Mouse (Mus musculus): ENCODE results near the gene Mt1. TPM values are rescaled to one million over a fixed set of nuclear protein-coding genes. Genes with fewer than 3 reads are reported as not detected.
A peak's percentile ranks its signal among the peaks of the same experiment; 100 is the strongest.
"Not testable (repeated sequence)": the region's sequence is repeated elsewhere in the genome, so short reads cannot be mapped to it uniquely, and the experiment has no call there.

Mt1 gene
- polyA plus RNA-seq, 1 experiment from 2014 or later = 858 TPM

- TF ChIP-seq EP300 (IDR thresholded peaks at IDR 0.05) (no peak), CTCF (IDR thresholded peaks at IDR 0.05) (no peak)
- no peak overlapping the region for H3K4me2 ChIP-seq (replicated peaks; ENCODE audit: low read depth, low read length)
- no peak for ATAC-seq
- no peak overlapping the region for H3K4me3 ChIP-seq (ENCODE audit: low read depth, low read length)
- no peaks in the 10 kb centered on the region for H3K27me3 ChIP-seq (replicated peaks; ENCODE audit: insufficient read depth, low read length)
- no peaks in the 10 kb centered on the region for H3K36me3 ChIP-seq (ENCODE audit: insufficient read depth, low read length)
- H3K27ac ChIP-seq (ENCODE audit: low read length) = no peak overlapping the region
- no peak overlapping the region for H3K9ac ChIP-seq (replicated peaks; ENCODE audit: low read depth)
- H3K4me1 ChIP-seq (ENCODE audit: insufficient read depth, low read depth, low read length) = no peaks in the 10 kb centered on the region
- DNase-seq (ENCODE audit: low spot score) = no peak
- 29% methylated on average over 7 of the region's 7 CpGs for WGBS
- no peaks in the 10 kb centered on the region for H3K9me3 ChIP-seq (ENCODE audit: low read length)
Observed at GRCm38 (mm10) chr8:94153451-94153850, 25.4 kb upstream of the Mt1 start.

- Histone ChIP-seq H3K36me3 (ENCODE audit: insufficient read depth, low read length) (no peaks in the 10 kb centered on the region), H3K4me3 (ENCODE audit: low read depth, low read length) (no peak overlapping the region), H3K4me1 (ENCODE audit: insufficient read depth, low read depth, low read length) (no peaks in the 10 kb centered on the region), H3K9me3 (ENCODE audit: low read length) (no peaks in the 10 kb centered on the region), H3K9ac (replicated peaks; ENCODE audit: low read depth) (no peak overlapping the region), H3K27ac (ENCODE audit: low read length) (no peak overlapping the region), H3K27me3 (replicated peaks; ENCODE audit: insufficient read depth, low read length) (no peaks in the 10 kb centered on the region), H3K4me2 (replicated peaks; ENCODE audit: low read depth, low read length) (no peak overlapping the region)
- DNase-seq (ENCODE audit: low spot score) (no peak), ATAC-seq (no peak)
- TF ChIP-seq EP300 (IDR thresholded peaks at IDR 0.05) = no peak
- TF ChIP-seq CTCF (IDR thresholded peaks at IDR 0.05) = no peak
- 24% methylated on average over 6 of the region's 6 CpGs for WGBS
Observed at GRCm38 (mm10) chr8:94154537-94154936, 24.3 kb upstream of the Mt1 start.

GRCm38 (mm10) chr8:94156092-94156491, 22.8 kb upstream of the Mt1 start:
- Histone ChIP-seq H3K4me3 (ENCODE audit: low read depth, low read length) (no peak overlapping the region), H3K9ac (replicated peaks; ENCODE audit: low read depth) (no peak overlapping the region), H3K36me3 (ENCODE audit: insufficient read depth, low read length) (no peaks in the 10 kb centered on the region), H3K9me3 (ENCODE audit: low read length) (no peaks in the 10 kb centered on the region), H3K27me3 (replicated peaks; ENCODE audit: insufficient read depth, low read length) (no peaks in the 10 kb centered on the region), H3K4me2 (replicated peaks; ENCODE audit: low read depth, low read length) (no peak overlapping the region), H3K27ac (ENCODE audit: low read length) (no peak overlapping the region), H3K4me1 (ENCODE audit: insufficient read depth, low read depth, low read length) (no peaks in the 10 kb centered on the region)
- WGBS = 50% methylated on average over 4 of the region's 4 CpGs
- peak; percentile 56 for ATAC-seq
- peak; percentile 46 for DNase-seq (ENCODE audit: low spot score)
- TF ChIP-seq CTCF (IDR thresholded peaks at IDR 0.05) (no peak), EP300 (IDR thresholded peaks at IDR 0.05) (no peak)

- not testable (repeated sequence) for DNase-seq (ENCODE audit: low spot score)
Observed at GRCm38 (mm10) chr8:94165772-94166171, 13.1 kb upstream of the Mt1 start.

GRCm38 (mm10) chr8:94167244-94167643, 11.6 kb upstream of the Mt1 start:
- H3K4me3 ChIP-seq (ENCODE audit: low read depth, low read length) = no peak overlapping the region
- H3K9me3 ChIP-seq (ENCODE audit: low read length) = no peaks in the 10 kb centered on the region
- TF ChIP-seq CTCF (IDR thresholded peaks at IDR 0.05) = peak; percentile 95
- TF ChIP-seq EP300 (IDR thresholded peaks at IDR 0.05) = no peak
- no peaks in the 10 kb centered on the region for H3K36me3 ChIP-seq (ENCODE audit: insufficient read depth, low read length)
- peaks cover 3% of the 10 kb centered on the region; the same call in 1 of the 2 replicates for H3K27me3 ChIP-seq (replicated peaks; ENCODE audit: insufficient read depth, low read length)
- no peak overlapping the region for H3K9ac ChIP-seq (replicated peaks; ENCODE audit: low read depth)
- ATAC-seq = peak; percentile 43; the same call in 1 of the 2 replicates
- no peak overlapping the region for H3K4me2 ChIP-seq (replicated peaks; ENCODE audit: low read depth, low read length)
- peaks cover 5% of the 10 kb centered on the region; the same call in 1 of the 2 replicates for H3K4me1 ChIP-seq (ENCODE audit: insufficient read depth, low read depth, low read length)
- WGBS = 6% methylated on average over 6 of the region's 6 CpGs
- DNase-seq (ENCODE audit: low spot score) = peak; percentile 75
- H3K27ac ChIP-seq (ENCODE audit: low read length) = no peak overlapping the region

More at GRCm38 (mm10) chr8:94165772-94166171, 13.1 kb upstream of the Mt1 start:
- 75% methylated on average over 8 of the region's 8 CpGs for WGBS
- H3K27ac ChIP-seq (ENCODE audit: low read length); H3K9ac ChIP-seq (replicated peaks; ENCODE audit: low read depth); H3K9me3 ChIP-seq (ENCODE audit: low read length); H3K4me3 ChIP-seq (ENCODE audit: low read depth, low read length); ATAC-seq; H3K27me3 ChIP-seq (replicated peaks; ENCODE audit: insufficient read depth, low read length); H3K4me1 ChIP-seq (ENCODE audit: insufficient read depth, low read depth, low read length); H3K4me2 ChIP-seq (replicated peaks; ENCODE audit: low read depth, low read length); H3K36me3 ChIP-seq (ENCODE audit: insufficient read depth, low read length): not testable (repeated sequence)

- Histone ChIP-seq H3K4me1 (ENCODE audit: insufficient read depth, low read depth, low read length) (peaks cover 7% of the 10 kb centered on the region; the same call in 1 of the 2 replicates), H3K4me2 (replicated peaks; ENCODE audit: low read depth, low read length) (no peak overlapping the region), H3K9me3 (ENCODE audit: low read length) (no peaks in the 10 kb centered on the region), H3K9ac (replicated peaks; ENCODE audit: low read depth) (no peak overlapping the region), H3K4me3 (ENCODE audit: low read depth, low read length) (no peak overlapping the region), H3K27ac (ENCODE audit: low read length) (no peak overlapping the region), H3K27me3 (replicated peaks; ENCODE audit: insufficient read depth, low read length) (peaks cover 11% of the 10 kb centered on the region; the same call in 1 of the 2 replicates), H3K36me3 (ENCODE audit: insufficient read depth, low read length) (no peaks in the 10 kb centered on the region)
- no peak for TF ChIP-seq EP300 (IDR thresholded peaks at IDR 0.05)
- no peak for TF ChIP-seq CTCF (IDR thresholded peaks at IDR 0.05)
- DNase-seq (ENCODE audit: low spot score) (no peak), ATAC-seq (no peak)
- 86% methylated on average over 5 of the region's 5 CpGs for WGBS
Observed at GRCm38 (mm10) chr8:94169547-94169946, 9.3 kb upstream of the Mt1 start.

GRCm38 (mm10) chr8:94171321-94171755, 7.5 kb upstream of the Mt1 start:
- whole genome bisulfite sequencing = 27% methylated on average over 10 of the region's 10 CpGs
- Histone ChIP-seq H3K27me3 (replicated peaks; ENCODE audit: insufficient read depth, low read length) (peaks cover 11% of the 10 kb centered on the region; the same call in 1 of the 2 replicates), H3K9me3 (ENCODE audit: low read length) (no peaks in the 10 kb centered on the region), H3K9ac (replicated peaks; ENCODE audit: low read depth) (no peak overlapping the region), H3K4me2 (replicated peaks; ENCODE audit: low read depth, low read length) (peak overlapping the region; percentile 80), H3K36me3 (ENCODE audit: insufficient read depth, low read length) (no peaks in the 10 kb centered on the region), H3K27ac (ENCODE audit: low read length) (0 out of 2 replicates have a peak overlapping the region, but pooled peaks have one; percentile 47), H3K4me1 (ENCODE audit: insufficient read depth, low read depth, low read length) (peaks cover 7% of the 10 kb centered on the region; the same call in 1 of the 2 replicates), H3K4me3 (ENCODE audit: low read depth, low read length) (peak overlapping the region; percentile 43)
- ATAC-seq (peak; percentile 25; the same call in 1 of the 2 replicates), DNase-seq (ENCODE audit: low spot score) (peak; percentile 63)
- no peak for TF ChIP-seq CTCF (IDR thresholded peaks at IDR 0.05)
- peak; percentile 84; the same call in 1 of the 2 replicates for TF ChIP-seq EP300 (IDR thresholded peaks at IDR 0.05)

Measured in lung, postnatal 0 days (tissue).